Mouse (Mus musculus): ENCODE results near the gene Gatad2a. TPM values are rescaled to one million over a fixed set of nuclear protein-coding genes. Genes with fewer than 3 reads are reported as not detected.

The Gatad2a gene
- polyA plus RNA-seq, 1 experiment from 2014 or later, result 54.7 TPM

DNA sequence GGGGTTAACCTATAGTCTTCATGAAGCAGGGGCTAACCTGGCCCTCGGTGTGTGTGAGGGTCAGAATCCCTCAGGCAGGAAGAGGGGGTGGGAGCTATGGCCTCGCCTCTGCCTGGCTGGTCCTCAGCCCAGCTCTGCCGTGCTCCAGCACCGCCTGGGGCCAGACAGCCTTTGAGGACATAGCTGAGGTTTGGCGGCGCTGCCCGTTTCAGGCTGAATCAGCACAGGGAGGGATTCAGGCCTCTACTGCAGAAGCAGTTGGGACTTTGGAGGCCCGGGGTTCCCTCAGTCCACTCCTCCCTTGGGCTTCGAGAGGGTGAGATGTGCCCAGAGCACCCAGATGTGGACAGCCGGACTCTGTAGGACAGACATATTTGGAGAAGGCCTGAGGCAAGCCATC is 120.1 kb downstream of the Gatad2a start:
- peaks cover 29% of the 10 kb centered on the region for H3K27me3 ChIP-seq (replicated peaks)
- H3K9me3 ChIP-seq, result no peaks in the 10 kb centered on the region
- H3K9ac ChIP-seq, result no peak overlapping the region
- H3K4me2 ChIP-seq (replicated peaks), result no peak overlapping the region
- no peak for ATAC-seq
- H3K36me3 ChIP-seq, result no peaks in the 10 kb centered on the region
- peaks cover 4% of the 10 kb centered on the region for H3K4me1 ChIP-seq (replicated peaks)
- 41% methylated on average over 10 of the region's 10 CpGs for WGBS
- H3K27ac ChIP-seq, result no peak overlapping the region
- no peak overlapping the region for H3K4me3 ChIP-seq (replicated peaks)

- 79% methylated on average over 13 of the region's 13 CpGs for WGBS
- H3K36me3 ChIP-seq, result no peaks in the 10 kb centered on the region
- no peak for ATAC-seq
- H3K27ac ChIP-seq, result no peak overlapping the region
- H3K4me2 ChIP-seq (replicated peaks), result no peak overlapping the region
- no peaks in the 10 kb centered on the region for H3K4me1 ChIP-seq (replicated peaks)
- H3K27me3 ChIP-seq (replicated peaks), result peaks cover 15% of the 10 kb centered on the region
- H3K9me3 ChIP-seq, result no peaks in the 10 kb centered on the region
- H3K9ac ChIP-seq, result no peak overlapping the region
- H3K4me3 ChIP-seq (replicated peaks), result no peak overlapping the region
These were observed 121.5 kb downstream of the Gatad2a start for GRCm38 (mm10) chr8:69874654-69875053.

DNA sequence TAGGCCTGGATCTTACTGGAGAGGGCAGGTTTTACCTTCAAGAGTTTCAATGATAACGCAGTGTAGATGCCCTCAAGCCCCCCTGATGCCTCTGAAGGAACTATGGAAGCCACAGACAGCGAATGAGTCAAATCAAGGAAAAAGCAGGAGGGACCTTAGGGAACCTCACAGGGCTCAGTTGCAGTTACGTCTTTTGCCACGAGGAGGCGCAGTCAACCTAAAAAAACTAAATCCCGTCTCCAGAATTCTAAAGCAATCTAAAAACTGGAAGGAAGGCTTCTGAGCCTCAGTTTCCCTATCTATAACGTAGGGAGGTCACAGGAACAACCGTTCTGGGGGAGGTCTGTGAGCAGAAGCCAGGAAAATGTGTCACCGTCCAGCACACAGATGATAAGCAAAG is 122.0 kb downstream of the Gatad2a start:
- Histone ChIP-seq H3K27me3 (replicated peaks) (peaks cover 10% of the 10 kb centered on the region), H3K4me1 (replicated peaks) (no peaks in the 10 kb centered on the region), H3K9ac (no peak overlapping the region), H3K9me3 (no peaks in the 10 kb centered on the region), H3K4me3 (replicated peaks) (no peak overlapping the region), H3K27ac (no peak overlapping the region), H3K36me3 (no peaks in the 10 kb centered on the region), H3K4me2 (replicated peaks) (no peak overlapping the region)
- 12% methylated on average over 9 of the region's 9 CpGs for WGBS
- no peak for ATAC-seq

GRCm38 (mm10) chr8:69870907-69871306 is 125.3 kb downstream of the Gatad2a start:
- Histone ChIP-seq H3K4me2 (replicated peaks) (no peak overlapping the region), H3K27ac (no peak overlapping the region), H3K36me3 (no peaks in the 10 kb centered on the region), H3K27me3 (replicated peaks) (no peaks in the 10 kb centered on the region), H3K4me1 (replicated peaks) (no peaks in the 10 kb centered on the region), H3K4me3 (replicated peaks) (no peak overlapping the region), H3K9ac (no peak overlapping the region), H3K9me3 (no peaks in the 10 kb centered on the region)
- ATAC-seq, result no peak
- WGBS, result 81% methylated on average over 6 of the region's 6 CpGs

DNA sequence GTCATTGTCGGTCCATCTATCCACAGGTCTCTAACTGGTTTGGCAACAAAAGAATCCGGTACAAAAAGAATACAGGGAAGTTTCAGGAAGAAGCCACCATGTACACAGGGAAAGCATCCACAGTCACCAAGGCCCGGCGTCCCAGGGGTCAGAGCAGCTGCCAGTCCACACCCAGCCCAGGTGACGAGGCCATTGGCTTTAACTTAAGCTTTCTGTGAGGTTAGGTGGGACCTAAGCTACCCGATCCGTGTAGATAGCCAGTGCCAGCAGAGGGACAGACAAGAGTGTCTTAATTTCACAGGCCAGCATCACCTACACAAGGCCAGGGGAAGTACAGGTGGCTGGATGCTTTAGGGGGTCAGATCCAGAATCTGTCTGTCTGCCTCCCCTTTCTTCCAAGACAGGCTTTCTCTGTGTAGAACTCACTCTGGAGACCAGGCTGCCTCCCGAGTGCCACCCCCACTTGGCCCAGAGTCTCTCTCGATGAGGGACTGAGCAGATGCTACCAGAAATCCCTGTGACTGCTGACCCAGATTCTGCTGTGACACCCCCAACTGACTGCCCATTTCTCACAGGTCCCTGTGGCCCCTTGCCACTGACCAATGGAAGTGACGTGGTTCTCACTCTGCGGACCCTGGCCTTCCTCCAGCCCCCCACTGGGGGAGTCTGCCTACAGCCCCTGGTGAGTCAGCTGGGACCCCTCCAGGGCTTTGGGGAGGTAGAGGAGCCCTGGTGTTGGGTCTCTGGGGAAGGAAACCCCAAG is 126.0 kb downstream of the Gatad2a start:
- no peak for ATAC-seq
- no peak overlapping the region for H3K4me2 ChIP-seq (replicated peaks)
- no peak overlapping the region for H3K4me3 ChIP-seq (replicated peaks)
- no peak overlapping the region for H3K9ac ChIP-seq
- H3K36me3 ChIP-seq, result no peaks in the 10 kb centered on the region
- no peak overlapping the region for H3K27ac ChIP-seq
- H3K4me1 ChIP-seq (replicated peaks), result no peaks in the 10 kb centered on the region
- no peaks in the 10 kb centered on the region for H3K27me3 ChIP-seq (replicated peaks)
- H3K9me3 ChIP-seq, result no peaks in the 10 kb centered on the region
- 79% methylated on average over 11 of the region's 11 CpGs for WGBS

DNA sequence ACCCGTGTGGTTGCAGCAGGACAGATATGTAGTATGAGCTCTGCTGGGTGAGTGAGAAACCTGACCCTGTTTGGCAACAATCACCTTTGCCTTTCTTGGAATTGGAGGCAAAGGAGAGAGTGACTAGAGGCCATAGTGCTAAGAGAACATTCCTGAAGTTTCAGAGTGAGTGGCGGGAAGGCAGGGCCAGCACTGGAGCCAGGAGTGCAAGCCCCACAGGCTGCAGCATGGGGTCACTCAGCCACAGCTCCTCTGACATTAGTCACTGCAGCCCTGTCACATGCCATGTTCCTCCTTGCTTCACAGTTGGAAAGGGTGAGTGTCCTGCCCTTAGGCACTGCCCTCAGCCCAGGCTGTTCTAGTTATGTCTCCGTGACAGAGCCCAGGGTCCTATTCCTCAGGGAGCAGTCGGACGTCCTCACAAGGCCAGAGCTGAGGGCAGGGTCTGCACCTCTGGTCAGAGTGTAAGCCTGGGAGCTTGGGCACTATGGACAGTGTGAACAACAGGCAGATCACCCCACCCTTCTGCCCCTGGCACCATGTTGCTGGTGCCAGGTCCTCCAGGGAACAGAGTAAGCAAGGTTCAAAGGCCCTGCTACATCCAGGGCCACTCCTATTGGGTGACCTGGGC is 128.4 kb downstream of the Gatad2a start:
- ATAC-seq, result no peak

GRCm38 (mm10) chr8:69864180-69864579 is 132.0 kb downstream of the Gatad2a start:
- 67% methylated on average over 5 of the region's 5 CpGs for WGBS
- Histone ChIP-seq H3K9me3 (no peaks in the 10 kb centered on the region), H3K36me3 (no peaks in the 10 kb centered on the region), H3K4me3 (replicated peaks) (no peak overlapping the region), H3K27ac (no peak overlapping the region), H3K4me2 (replicated peaks) (no peak overlapping the region), H3K4me1 (replicated peaks) (no peaks in the 10 kb centered on the region), H3K27me3 (replicated peaks) (no peaks in the 10 kb centered on the region), H3K9ac (no peak overlapping the region)
- no peak for ATAC-seq

More for the DNA sequence above, 128.4 kb downstream of the Gatad2a start:
- no peaks in the 10 kb centered on the region for H3K9me3 ChIP-seq
- no peak overlapping the region for H3K9ac ChIP-seq
- no peaks in the 10 kb centered on the region for H3K4me1 ChIP-seq (replicated peaks)
- H3K27ac ChIP-seq, result no peak overlapping the region
- H3K27me3 ChIP-seq (replicated peaks), result no peaks in the 10 kb centered on the region
- H3K36me3 ChIP-seq, result no peaks in the 10 kb centered on the region
- no peak overlapping the region for H3K4me2 ChIP-seq (replicated peaks)
- H3K4me3 ChIP-seq (replicated peaks), result no peak overlapping the region
- WGBS, result 77% methylated on average over 5 of the region's 5 CpGs

GRCm38 (mm10) chr8:69863387-69864020 is 132.7 kb downstream of the Gatad2a start:
- no peaks in the 10 kb centered on the region for H3K9me3 ChIP-seq
- ATAC-seq, result no peak
- no peaks in the 10 kb centered on the region for H3K4me1 ChIP-seq (replicated peaks)
- no peak overlapping the region for H3K9ac ChIP-seq
- H3K4me2 ChIP-seq (replicated peaks), result no peak overlapping the region
- no peaks in the 10 kb centered on the region for H3K36me3 ChIP-seq
- 77% methylated on average over 5 of the region's 5 CpGs for WGBS
- no peak overlapping the region for H3K27ac ChIP-seq
- H3K4me3 ChIP-seq (replicated peaks), result no peak overlapping the region
- no peaks in the 10 kb centered on the region for H3K27me3 ChIP-seq (replicated peaks)

GRCm38 (mm10) chr8:69861251-69861650 is 134.9 kb downstream of the Gatad2a start:
- Histone ChIP-seq H3K4me3 (replicated peaks) (no peak overlapping the region), H3K9me3 (no peaks in the 10 kb centered on the region), H3K4me1 (replicated peaks) (no peaks in the 10 kb centered on the region), H3K27ac (no peak overlapping the region), H3K27me3 (replicated peaks) (no peaks in the 10 kb centered on the region), H3K9ac (no peak overlapping the region), H3K36me3 (no peaks in the 10 kb centered on the region), H3K4me2 (replicated peaks) (no peak overlapping the region)
- no peak for ATAC-seq
- WGBS, result 65% methylated on average over 2 of the region's 2 CpGs

DNA sequence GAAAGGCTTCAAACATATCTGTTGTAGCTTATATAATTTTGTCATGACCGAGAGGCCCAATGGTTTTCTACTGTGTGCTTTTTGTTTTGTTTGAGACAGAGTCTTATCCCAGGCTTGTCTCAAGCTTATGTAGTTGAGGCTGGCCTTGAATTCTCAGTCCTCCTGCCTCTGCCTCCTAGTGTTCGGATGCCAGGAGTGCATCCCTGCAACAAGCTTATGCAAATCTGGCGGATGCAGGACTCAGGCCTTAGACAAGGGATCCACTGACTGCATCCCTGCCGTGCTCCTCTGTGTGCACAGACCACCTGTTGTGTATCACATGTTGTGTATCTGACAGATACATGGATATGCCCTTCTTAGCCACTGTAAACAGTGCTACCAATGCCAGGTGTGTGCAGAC is 135.4 kb downstream of the Gatad2a start:
- Histone ChIP-seq H3K27ac (no peak overlapping the region), H3K4me3 (replicated peaks) (no peak overlapping the region), H3K9ac (no peak overlapping the region), H3K27me3 (replicated peaks) (no peaks in the 10 kb centered on the region), H3K9me3 (no peaks in the 10 kb centered on the region), H3K4me2 (replicated peaks) (no peak overlapping the region), H3K36me3 (no peaks in the 10 kb centered on the region), H3K4me1 (replicated peaks) (no peaks in the 10 kb centered on the region)
- no peak for ATAC-seq
- 62% methylated on average over 4 of the region's 4 CpGs for WGBS
